Mouse (Mus musculus) urinary bladder, postnatal 14 days (tissue): ENCODE results near the gene Dscam.

Source experiments
- DNase-seq: peaks from one replicate; pipeline ENCODE4 v3.0.0; 2021; ENCODE audit warnings: low spot score

The Dscam gene

DNA sequence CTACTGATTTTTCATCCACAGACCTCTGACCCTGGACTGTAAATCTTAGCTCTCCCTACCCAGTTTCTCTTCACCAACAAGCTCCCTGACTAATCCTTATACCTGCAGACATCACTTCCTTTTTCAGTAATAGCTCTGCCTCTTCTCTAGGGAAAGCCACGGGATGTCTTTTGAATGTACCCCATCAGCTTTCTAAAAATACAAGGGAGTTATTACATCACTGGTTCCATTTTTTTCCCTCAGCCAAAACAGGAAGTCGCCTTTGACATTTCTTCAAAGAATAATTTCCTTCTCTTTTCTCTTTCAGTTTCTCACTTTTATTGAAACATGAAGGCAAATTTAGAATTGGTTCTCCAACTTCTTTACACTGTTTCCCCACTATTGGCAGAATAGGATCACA, 67.5 kb downstream of the Dscam start:
- DNase-seq = no peak

GRCm38 (mm10) chr16:97100091-97100490, 70.5 kb downstream of the Dscam start:
- no peak for DNase-seq

DNA sequence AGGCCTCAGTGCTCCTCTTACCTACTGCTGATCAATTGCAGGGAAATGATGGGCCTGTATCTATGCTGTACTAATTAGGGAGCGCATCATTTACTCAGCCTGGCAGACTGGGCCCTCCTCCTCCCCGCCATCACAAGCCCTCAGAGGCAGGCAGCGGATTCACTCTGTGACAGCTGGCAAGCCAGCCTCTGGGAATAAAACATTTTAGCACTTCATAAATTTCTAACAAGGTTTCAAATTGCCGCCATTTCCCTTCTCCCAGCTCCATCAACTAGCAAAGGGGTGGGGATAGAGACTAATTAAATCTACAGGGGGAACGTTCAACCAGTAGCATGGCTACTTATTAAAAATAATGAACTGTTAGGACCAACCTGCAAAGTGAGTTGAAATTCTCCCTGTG, 72.0 kb downstream of the Dscam start:
- no peak for DNase-seq

DNA sequence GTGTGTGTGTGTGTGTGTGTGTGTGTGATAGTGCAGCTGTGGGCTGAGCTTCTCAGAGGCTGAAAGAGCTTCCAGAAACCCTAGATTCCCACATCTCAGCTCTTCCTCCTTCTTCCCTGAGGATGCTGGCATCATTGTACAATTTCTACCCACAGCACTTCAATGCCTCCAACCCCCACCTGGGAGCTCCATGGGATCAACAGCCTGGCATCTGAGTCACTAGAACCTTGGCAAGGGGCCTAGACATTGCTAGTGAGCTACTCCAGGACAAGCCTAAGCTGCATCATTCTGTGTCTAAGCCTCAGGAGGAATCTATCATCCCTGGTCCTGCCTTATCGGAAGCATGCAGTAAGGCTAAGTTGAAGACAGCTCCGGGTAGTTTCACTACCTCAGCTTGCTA, 73.8 kb downstream of the Dscam start:
- DNase-seq = no peak

- DNase-seq = no peak
Measured at GRCm38 (mm10) chr16:97095496-97095895, 75.1 kb downstream of the Dscam start.

GRCm38 (mm10) chr16:97089339-97089738, 81.2 kb downstream of the Dscam start:
- no peak for DNase-seq

DNA sequence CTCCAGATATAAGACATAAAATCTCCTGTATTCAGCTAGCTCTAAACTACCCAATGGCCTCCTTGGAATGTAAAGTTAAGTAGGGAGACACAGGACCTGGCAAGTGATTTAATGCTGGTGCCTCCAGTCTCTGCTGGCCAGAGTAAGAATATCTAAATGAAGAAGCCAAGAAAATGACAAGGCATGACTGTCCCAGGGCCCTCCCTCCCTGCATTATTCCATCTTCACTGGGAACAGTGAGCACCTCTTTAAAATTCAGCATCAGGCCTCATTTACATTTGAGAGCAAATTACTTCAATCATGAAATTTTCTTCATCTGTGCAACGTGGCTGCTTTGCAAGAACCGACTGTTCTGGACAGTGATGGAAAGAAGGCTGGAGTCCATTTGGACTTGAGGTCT, 86.9 kb downstream of the Dscam start:
- no peak for DNase-seq

GRCm38 (mm10) chr16:97075920-97076572, 94.5 kb downstream of the Dscam start:
- DNase-seq = no peak

- DNase-seq = no peak
Measured at GRCm38 (mm10) chr16:97075137-97075902, 95.2 kb downstream of the Dscam start.

DNA sequence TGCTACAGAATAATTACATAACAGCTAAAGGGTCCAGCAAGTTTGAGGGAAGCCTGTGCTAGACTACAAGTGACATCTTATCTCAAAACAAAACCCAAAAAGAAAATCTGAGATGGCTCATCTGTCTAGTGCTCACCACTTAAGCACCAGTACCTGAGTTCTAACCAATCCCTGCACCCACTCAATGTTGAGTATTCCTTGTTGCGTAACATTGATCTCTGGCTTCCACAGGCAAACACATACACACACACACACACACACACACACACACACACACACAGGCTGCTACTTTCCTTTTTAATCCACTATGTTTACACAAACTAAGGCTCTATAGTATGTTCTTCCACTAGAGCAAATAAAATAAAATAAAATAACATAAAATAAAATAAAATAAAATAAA, 96.7 kb downstream of the Dscam start:
- DNase-seq = no peak

GRCm38 (mm10) chr16:97072624-97073023, 97.9 kb downstream of the Dscam start:
- DNase-seq = no peak

GRCm38 (mm10) chr16:97066856-97067255, 103.7 kb downstream of the Dscam start:
- no peak for DNase-seq

- DNase-seq = no peak
Measured at GRCm38 (mm10) chr16:97062207-97062606, 108.3 kb downstream of the Dscam start.

DNA sequence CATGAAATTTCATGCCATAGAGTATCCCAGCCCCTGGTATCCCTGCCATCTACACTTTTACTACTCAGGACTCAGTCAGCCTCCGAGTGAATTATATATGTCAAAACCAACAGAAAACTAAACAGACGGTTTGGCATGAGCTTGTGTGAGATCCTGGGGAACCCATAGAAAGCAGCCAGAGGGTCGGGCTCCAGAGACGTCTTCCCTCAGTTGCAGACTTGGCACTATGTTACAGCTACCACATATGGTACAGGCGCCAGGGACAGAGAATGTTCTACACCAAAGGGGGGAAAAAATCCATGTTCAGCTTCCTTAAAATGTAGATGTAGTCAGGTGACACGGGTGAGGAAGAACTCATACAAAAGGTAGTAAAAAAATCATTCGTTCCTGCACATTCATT, 109.2 kb downstream of the Dscam start:
- DNase-seq = no peak

DNA sequence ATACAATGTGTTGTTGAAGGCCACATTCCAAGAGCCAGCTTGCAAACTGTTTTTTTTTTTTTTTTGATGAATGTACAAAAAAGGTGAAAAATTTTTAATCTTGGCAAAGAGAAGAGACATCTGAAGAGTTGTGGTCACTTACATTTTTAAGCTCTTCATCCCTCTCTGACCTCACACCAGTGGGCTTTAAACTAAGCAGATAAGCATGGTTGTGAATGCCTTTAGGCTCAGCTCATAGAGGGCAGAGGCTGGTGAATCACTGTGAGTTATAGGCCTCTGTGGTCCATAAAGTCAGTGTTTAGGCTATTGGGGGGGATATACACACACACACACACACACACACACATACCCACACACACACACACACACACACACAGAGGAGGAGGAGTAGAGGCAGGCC, 109.8 kb downstream of the Dscam start:
- no peak for DNase-seq

- DNase-seq = no peak
Measured at GRCm38 (mm10) chr16:97060276-97060675, 110.3 kb downstream of the Dscam start.

DNA sequence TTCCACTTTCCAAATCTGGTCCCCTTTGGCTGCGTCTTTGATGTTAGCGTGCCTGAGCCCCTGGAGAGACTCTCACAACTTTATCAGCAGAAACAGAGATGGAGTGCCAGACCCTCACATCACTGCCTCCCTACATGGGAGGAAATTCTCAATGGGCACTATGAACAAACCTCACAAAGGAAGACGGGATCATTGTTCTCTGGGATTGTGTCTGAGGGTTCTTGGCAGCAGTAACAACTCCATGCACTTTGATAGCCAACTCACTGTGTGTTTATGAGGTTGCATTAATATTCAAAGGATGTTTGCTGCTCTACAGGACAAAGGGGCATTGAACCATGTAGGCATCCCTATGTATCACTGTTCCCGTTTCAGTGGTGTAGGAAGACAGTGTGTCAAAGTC, 135.3 kb downstream of the Dscam start:
- no peak for DNase-seq

DNA sequence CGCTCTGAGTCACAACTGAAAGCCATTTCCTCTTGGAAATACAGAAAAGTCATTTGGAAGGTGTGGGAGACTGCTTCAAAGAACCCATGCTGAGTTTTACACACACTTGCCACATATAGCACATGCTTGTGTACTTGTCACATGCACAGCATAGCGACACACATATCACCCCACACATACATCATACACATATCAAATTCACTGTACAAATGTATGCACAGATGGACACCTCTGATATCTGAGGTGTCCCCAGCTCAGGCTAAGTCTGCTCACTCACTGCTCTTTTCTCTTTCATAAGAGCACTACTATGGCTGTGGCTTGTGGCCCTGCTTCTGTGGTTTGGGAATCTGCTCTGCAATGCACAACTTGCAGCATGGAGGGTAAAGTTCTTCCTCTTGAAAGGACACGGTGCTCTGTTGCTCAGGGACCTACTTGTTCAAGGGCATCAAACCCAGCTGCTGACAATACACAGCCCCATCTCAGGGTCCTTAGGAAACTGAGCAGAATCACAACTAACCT, 137.0 kb downstream of the Dscam start:
- no peak for DNase-seq

GRCm38 (mm10) chr16:97027701-97028100, 142.9 kb downstream of the Dscam start:
- no peak for DNase-seq

DNA sequence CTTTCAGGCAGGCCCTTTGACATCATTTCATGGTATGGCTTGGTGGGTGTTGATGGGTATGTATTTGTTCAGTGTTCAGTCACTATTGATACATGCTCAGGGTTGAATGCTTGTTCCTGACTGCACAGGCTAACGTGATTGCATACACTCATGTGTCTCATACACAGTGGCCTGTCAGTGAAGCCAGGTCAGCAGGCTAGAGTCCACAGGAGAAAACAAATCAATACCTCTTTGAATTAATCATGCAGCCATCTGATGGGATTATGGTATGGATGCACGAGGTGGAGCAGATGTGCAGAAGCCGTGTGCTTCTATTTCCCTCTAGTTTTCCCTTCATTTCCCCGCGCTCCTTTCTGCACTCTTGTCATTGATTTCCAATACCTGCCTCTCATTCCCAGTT, 143.7 kb downstream of the Dscam start:
- no peak for DNase-seq

GRCm38 (mm10) chr16:97024406-97024805, 146.1 kb downstream of the Dscam start:
- no peak for DNase-seq

DNA sequence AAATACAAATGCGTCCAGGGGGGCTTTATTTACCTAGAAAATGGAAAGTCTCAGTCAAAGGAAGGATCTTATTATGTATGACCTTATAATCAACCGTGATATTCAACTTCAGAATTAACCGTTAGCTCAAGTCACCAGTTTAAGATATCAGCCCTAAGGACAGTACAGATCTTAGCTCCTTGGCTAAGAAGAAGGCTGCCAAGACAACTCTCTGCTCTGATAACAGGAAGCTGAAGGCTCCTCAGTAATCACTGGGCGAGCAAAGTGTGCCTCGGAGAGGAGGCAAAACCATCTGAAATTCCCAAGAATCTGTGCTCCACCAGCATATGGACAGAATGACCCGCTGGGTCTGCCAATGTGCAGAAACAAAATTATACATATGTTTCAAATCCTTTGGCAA, 149.1 kb downstream of the Dscam start:
- DNase-seq = no peak

- no peak for DNase-seq
Measured at GRCm38 (mm10) chr16:97018304-97018703, 152.2 kb downstream of the Dscam start.
